Mouse (Mus musculus) stomach, postnatal 0 days (tissue): ENCODE data around the gene Wdr70.

ENCODE experiments used
- CTCF ChIP-seq: IDR thresholded peaks from 2 replicates; pipeline ENCODE4 v1.5.1; 2016; ENCODE audit warnings: antibody characterized with exemption, low read depth, mild to moderate bottlenecking, moderate library complexity
- EP300 ChIP-seq: optimal IDR thresholded peaks from 2 replicates; pipeline ENCODE3; 2016; ENCODE audit warnings: antibody characterized with exemption

DNA sequence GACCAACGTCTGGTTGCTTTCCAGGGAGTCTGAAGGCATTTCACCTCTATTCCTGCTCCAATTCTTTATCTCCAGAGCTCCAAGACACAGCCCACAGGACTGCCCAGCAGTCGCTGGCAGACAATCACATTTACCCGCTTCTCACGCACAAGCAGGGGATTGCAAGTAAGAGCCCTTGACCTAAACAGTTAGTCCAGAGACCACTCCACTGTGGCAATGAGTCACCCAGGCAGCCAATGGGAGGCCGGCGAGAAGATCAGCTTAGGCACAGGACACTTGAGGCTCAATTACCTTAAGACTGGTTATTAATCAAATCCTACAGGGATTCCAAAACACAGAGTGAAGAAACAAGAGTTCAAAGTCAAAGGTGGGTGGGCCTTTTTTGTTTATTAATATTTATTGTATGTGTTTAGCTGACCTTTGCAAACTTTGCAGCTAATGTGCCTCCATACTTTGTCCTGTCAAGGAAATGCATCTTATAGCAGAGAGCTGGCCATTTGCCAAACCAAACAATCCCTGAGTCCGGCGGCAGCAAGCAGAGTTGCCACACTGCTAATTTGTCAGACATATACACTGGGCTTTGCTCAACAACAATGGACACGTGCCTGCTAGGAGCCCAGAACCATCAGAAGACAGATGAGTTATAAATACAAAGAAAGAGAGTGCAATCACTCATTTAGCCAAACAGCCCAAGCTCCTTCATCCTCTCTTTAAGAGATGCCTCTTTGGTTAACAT is 207.3 kb downstream of the Wdr70 start:
- no peak for TF ChIP-seq EP300
- TF ChIP-seq CTCF, result no peak
